Mouse (Mus musculus): ENCODE data around the gene Galnt2.

The Galnt2 gene

GRCm38 (mm10) chr8:124294425-124294824, 63.2 kb downstream of the Galnt2 start:
- DNase-seq, result no peak

- no peak for DNase-seq
Observed at GRCm38 (mm10) chr8:124294900-124295299, 63.7 kb downstream of the Galnt2 start.

GRCm38 (mm10) chr8:124295357-124295756, 64.2 kb downstream of the Galnt2 start:
- DNase-seq, result no peak

- no peak for DNase-seq
Observed at GRCm38 (mm10) chr8:124301512-124301911, 70.3 kb downstream of the Galnt2 start.

- no peak for DNase-seq
Observed at GRCm38 (mm10) chr8:124301935-124302555, 70.9 kb downstream of the Galnt2 start.

GRCm38 (mm10) chr8:124303211-124303902, 72.2 kb downstream of the Galnt2 start:
- no peak for DNase-seq

- DNase-seq, result no peak
Observed at GRCm38 (mm10) chr8:124304141-124304540, 73.0 kb downstream of the Galnt2 start.

- DNase-seq, result no peak
Observed at GRCm38 (mm10) chr8:124306574-124306973, 75.4 kb downstream of the Galnt2 start.

- DNase-seq, result no peak
Observed at GRCm38 (mm10) chr8:124307700-124308099, 76.5 kb downstream of the Galnt2 start.

- no peak for DNase-seq
Observed at GRCm38 (mm10) chr8:124310509-124310908, 79.3 kb downstream of the Galnt2 start.

- DNase-seq, result no peak
Observed at GRCm38 (mm10) chr8:124311111-124311510, 79.9 kb downstream of the Galnt2 start.

GRCm38 (mm10) chr8:124311723-124312122, 80.5 kb downstream of the Galnt2 start:
- DNase-seq, result no peak

GRCm38 (mm10) chr8:124312228-124312627, 81.0 kb downstream of the Galnt2 start:
- no peak for DNase-seq

- peak in 1 of 2 experiments; percentile 52 for DNase-seq
Observed at GRCm38 (mm10) chr8:124314803-124315202, 83.6 kb downstream of the Galnt2 start.

- peak; percentile 36 to 59 for DNase-seq
Observed at GRCm38 (mm10) chr8:124316466-124317136, 85.4 kb downstream of the Galnt2 start.

GRCm38 (mm10) chr8:124317191-124317682, 86.0 kb downstream of the Galnt2 start:
- DNase-seq, result no peak

GRCm38 (mm10) chr8:124317821-124318220, 86.6 kb downstream of the Galnt2 start:
- DNase-seq, result no peak

GRCm38 (mm10) chr8:124318612-124319315, 87.6 kb downstream of the Galnt2 start:
- peak; percentile 40 to 74 for DNase-seq

- DNase-seq, result no peak
Observed at GRCm38 (mm10) chr8:124319316-124319652, 88.1 kb downstream of the Galnt2 start.

GRCm38 (mm10) chr8:124321227-124321840, 90.1 kb downstream of the Galnt2 start:
- peak in 1 of 2 experiments; percentile 60 for DNase-seq

GRCm38 (mm10) chr8:124323356-124323755, 92.2 kb downstream of the Galnt2 start:
- peak in 1 of 2 experiments; percentile 58 for DNase-seq

GRCm38 (mm10) chr8:124328259-124328658, 97.1 kb downstream of the Galnt2 start:
- no peak for DNase-seq

GRCm38 (mm10) chr8:124329690-124330089, 98.5 kb downstream of the Galnt2 start:
- no peak for DNase-seq

Data from lung, postnatal 4 days (tissue).